In genomic region chr4:66827463-66828162, GRCm38 (mm10) we compare ENCODE assay signal across 8 mouse cellular contexts. TPM values are rescaled to one million over a fixed set of nuclear protein-coding genes. Genes with fewer than 3 reads are reported as not detected.
DNase-seq lines count a peak whose midpoint lies in the region; ATAC-seq lines count a peak whose summit lies in the region.

TSS of gene Tlr4 (plus strand) at chr4:66827584.

- no peaks in the 10 kb centered on the region for H3K9me3 ChIP-seq in intestine, embryonic 15.5 days
- no peaks in the 10 kb centered on the region for H3K9me3 ChIP-seq in stomach, embryonic 16.5 days (replicated peaks; ENCODE audit: control insufficient read depth, low read length)

- no peak within 1 kb of the TSS for H3K4me3 ChIP-seq in intestine, embryonic 15.5 days (replicated peaks)
- H3K4me3 ChIP-seq in stomach, embryonic 16.5 days (replicated peaks; ENCODE audit: low read length), result peak within 1 kb of the TSS; percentile 35

- 0 out of 2 replicates have a peak, but pooled peaks cover 3% of the 10 kb centered on the region for H3K4me1 ChIP-seq in intestine, embryonic 15.5 days (replicated peaks)
- H3K4me1 ChIP-seq in stomach, embryonic 16.5 days (ENCODE audit: control insufficient read depth, insufficient read depth, low read length), result peaks cover 15% of the 10 kb centered on the region

- peak within 1 kb of the TSS; percentile 30; the same call in 1 of the 2 replicates for H3K27ac ChIP-seq in intestine, embryonic 15.5 days
- H3K27ac ChIP-seq in stomach, embryonic 16.5 days (ENCODE audit: low read length), result peak within 1 kb of the TSS; percentile 84

- no peak within 1 kb of the TSS for H3K9ac ChIP-seq in intestine, embryonic 15.5 days
- H3K9ac ChIP-seq in stomach, embryonic 16.5 days (ENCODE audit: low read length), result peak within 1 kb of the TSS; percentile 53

- intact Hi-C loops in left cerebral cortex, postnatal 14 days (cut with DNase I), result no loop called here

- peak within 1 kb of the TSS; percentile 42 for H3K4me2 ChIP-seq in intestine, embryonic 15.5 days (replicated peaks)
- H3K4me2 ChIP-seq in stomach, embryonic 16.5 days (ENCODE audit: low read depth, low read length), result peak within 1 kb of the TSS; percentile 50

- H3K36me3 ChIP-seq in intestine, embryonic 15.5 days, result no peaks in the 10 kb centered on the region
- no peaks in the 10 kb centered on the region for H3K36me3 ChIP-seq in stomach, embryonic 16.5 days (ENCODE audit: control insufficient read depth, insufficient read depth, low read length)

- DNase-seq in embryo, embryonic 10.5 days (ENCODE audit: low spot score), result peak; percentile 14
- DNase-seq in embryo, embryonic 9.5 days (ENCODE audit: extremely low spot score), result no peak
- DNase-seq in c-Kit-positive CD71-negative TER-119-negative erythroid progenitor cells, embryonic 14.5 days (ENCODE audit: low read depth), result peak; percentile 37
- peak; percentile 61 to 69 for DNase-seq in gastrocnemius, adult 8-10 months (ENCODE audit: low spot score in 2 of 2)
- DNase-seq in left cerebral cortex, postnatal 14 days (ENCODE audit: low spot score in 2 of 2), result peak; percentile 42 to 55

- no peaks in the 10 kb centered on the region for H3K27me3 ChIP-seq in intestine, embryonic 15.5 days (replicated peaks)
- H3K27me3 ChIP-seq in stomach, embryonic 16.5 days (ENCODE audit: control insufficient read depth, insufficient read depth, low read length), result no peaks in the 10 kb centered on the region

- peak; percentile 61 for ATAC-seq in intestine, embryonic 15.5 days
- ATAC-seq in megakaryocyte, adult 5-6 weeks (ENCODE audit: poor library complexity, severe bottlenecking), result peak; percentile 87
- ATAC-seq in stomach, embryonic 16.5 days (ENCODE audit: insufficient read depth, low FRiP score), result peak; percentile 35; the same call in 1 of the 2 replicates

- WGBS in intestine, embryonic 15.5 days, result 39% methylated on average over 11 of the region's 11 CpGs
- WGBS in stomach, embryonic 16.5 days, result 32% methylated on average over 11 of the region's 11 CpGs

RNA-seq across cellular contexts. Expression of gene Tlr4, which starts in this region (rescaled TPM):
- 1 to 10 TPM; 3.0 to 7.6 (median 4.3) TPM for total RNA-seq in gastrocnemius, adult 8-10 months (2022)
- polyA plus RNA-seq in intestine, embryonic 15.5 days (2015; fragmentation: Nextera tagmentation; extraction: Ambion mirVana), result 1.2 TPM in 2 replicates
- total RNA-seq in left cerebral cortex, postnatal 14 days (2021), result 1 to 10 TPM; 1.8 to 2.1 TPM
- total RNA-seq in megakaryocyte, adult 5-6 weeks (2015), result 21.8 and 22.9 TPM in 2 replicates
- 18.2 and 27.0 TPM in 2 replicates for total RNA-seq in megakaryocyte, adult 5-6 weeks (2017)
- 2.9 and 3.6 TPM in 2 replicates for polyA plus RNA-seq in stomach, embryonic 16.5 days (2015; fragmentation: Nextera tagmentation; extraction: Ambion mirVana)

Comparison
In these comparisons a context has a peak if more than half of its experiments do, and no peak if none do; other contexts are left out.
1. ATAC-seq: peak in every context shown above with its lines; median percentile 87 in megakaryocyte, adult 5-6 weeks; 61 in intestine, embryonic 15.5 days; 35 in stomach, embryonic 16.5 days.